Mouse (Mus musculus): ENCODE data around the gene Chdh. TPM values are rescaled to one million over a fixed set of nuclear protein-coding genes. Genes with fewer than 3 reads are reported as not detected.
A peak's percentile ranks its signal among the peaks of the same experiment; 100 is the strongest.

The Chdh gene
- polyA plus RNA-seq, 1 experiment from 2014 or later: 1.4 TPM

GRCm38 (mm10) chr14:30033405-30033804, 24.6 kb downstream of the Chdh start:
- H3K4me3 ChIP-seq (ENCODE audit: low read depth, low read length): no peak overlapping the region
- no peak for TF ChIP-seq CTCF (IDR thresholded peaks at IDR 0.05; ENCODE audit: low read depth)
- H3K9me3 ChIP-seq (ENCODE audit: control insufficient read depth): no peaks in the 10 kb centered on the region
- H3K4me2 ChIP-seq (replicated peaks; ENCODE audit: low read depth): no peak overlapping the region
- no peak overlapping the region for H3K27ac ChIP-seq (ENCODE audit: low read depth, low read length)
- H3K4me1 ChIP-seq (replicated peaks; ENCODE audit: control insufficient read depth, insufficient read depth, low read length): no peaks in the 10 kb centered on the region
- no peaks in the 10 kb centered on the region for H3K27me3 ChIP-seq (replicated peaks; ENCODE audit: control insufficient read depth, insufficient read depth, low read length)
- H3K36me3 ChIP-seq (ENCODE audit: control insufficient read depth, insufficient read depth): peaks cover 15% of the 10 kb centered on the region; the same call in 1 of the 2 replicates
- 75% methylated on average over 8 of the region's 8 CpGs for WGBS
- no peak overlapping the region for H3K9ac ChIP-seq (ENCODE audit: low read depth, low read length)
- ATAC-seq: no peak

DNA sequence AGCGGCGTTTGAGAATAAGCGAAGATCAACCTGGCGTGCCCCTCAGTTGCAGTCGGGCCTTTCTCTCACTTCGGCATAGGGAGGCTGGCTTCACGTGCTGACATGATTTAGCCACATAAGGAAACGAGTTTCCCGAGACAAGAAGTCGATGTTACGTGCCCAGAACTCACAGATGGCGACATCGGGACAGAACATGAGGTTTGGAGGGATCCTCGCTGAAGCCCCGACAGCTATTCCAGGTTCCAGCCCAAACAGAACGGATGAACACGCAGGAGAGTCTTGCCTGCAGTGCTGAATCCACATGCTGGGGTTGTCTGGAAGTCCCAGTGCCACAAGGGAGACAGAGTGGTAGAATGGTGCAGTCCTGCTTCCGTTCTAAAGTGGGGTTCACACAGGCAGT, 29.6 kb downstream of the Chdh start:
- 92% methylated on average over 18 of the region's 18 CpGs for WGBS
- no peak for TF ChIP-seq CTCF (IDR thresholded peaks at IDR 0.05; ENCODE audit: low read depth)
- H3K4me2 ChIP-seq (replicated peaks; ENCODE audit: low read depth): no peak overlapping the region
- no peak for ATAC-seq
- no peak overlapping the region for H3K4me3 ChIP-seq (ENCODE audit: low read depth, low read length)
- no peaks in the 10 kb centered on the region for H3K27me3 ChIP-seq (replicated peaks; ENCODE audit: control insufficient read depth, insufficient read depth, low read length)
- no peaks in the 10 kb centered on the region for H3K4me1 ChIP-seq (replicated peaks; ENCODE audit: control insufficient read depth, insufficient read depth, low read length)
- no peak overlapping the region for H3K9ac ChIP-seq (ENCODE audit: low read depth, low read length)
- H3K36me3 ChIP-seq (ENCODE audit: control insufficient read depth, insufficient read depth): peaks cover 15% of the 10 kb centered on the region; the same call in 1 of the 2 replicates
- no peak overlapping the region for H3K27ac ChIP-seq (ENCODE audit: low read depth, low read length)
- H3K9me3 ChIP-seq (ENCODE audit: control insufficient read depth): no peaks in the 10 kb centered on the region

- H3K4me3 ChIP-seq (ENCODE audit: low read depth, low read length): no peak overlapping the region
- H3K27me3 ChIP-seq (replicated peaks; ENCODE audit: control insufficient read depth, insufficient read depth, low read length): no peaks in the 10 kb centered on the region
- H3K4me1 ChIP-seq (replicated peaks; ENCODE audit: control insufficient read depth, insufficient read depth, low read length): no peaks in the 10 kb centered on the region
- no peak overlapping the region for H3K4me2 ChIP-seq (replicated peaks; ENCODE audit: low read depth)
- no peak overlapping the region for H3K27ac ChIP-seq (ENCODE audit: low read depth, low read length)
- WGBS: 47% methylated on average over 4 of the region's 4 CpGs
- no peaks in the 10 kb centered on the region for H3K9me3 ChIP-seq (ENCODE audit: control insufficient read depth)
- ATAC-seq: no peak
- TF ChIP-seq CTCF (IDR thresholded peaks at IDR 0.05; ENCODE audit: low read depth): no peak
- H3K36me3 ChIP-seq (ENCODE audit: control insufficient read depth, insufficient read depth): peaks cover 15% of the 10 kb centered on the region; the same call in 1 of the 2 replicates
- H3K9ac ChIP-seq (ENCODE audit: low read depth, low read length): no peak overlapping the region
Observed at GRCm38 (mm10) chr14:30039413-30039812, 30.6 kb downstream of the Chdh start.

DNA sequence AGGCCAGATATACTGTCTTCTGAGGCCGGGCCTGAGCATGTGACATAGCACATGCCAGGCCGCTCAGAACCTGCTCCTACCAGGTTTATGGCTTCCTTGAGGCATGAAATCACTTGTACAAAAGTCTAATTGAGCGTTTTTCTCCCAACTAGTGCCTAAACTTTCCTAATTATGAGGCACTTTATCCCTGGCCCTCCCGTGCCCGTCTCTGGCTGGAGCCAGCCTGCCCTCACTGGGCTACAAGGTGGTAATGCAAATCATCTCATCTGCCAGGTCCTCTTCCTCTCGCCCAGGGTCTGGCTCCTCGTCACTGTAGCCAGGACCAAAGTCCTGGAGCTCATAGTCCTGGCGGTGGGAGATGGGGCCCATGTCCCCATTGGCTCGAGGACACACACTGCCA, 33.0 kb downstream of the Chdh start:
- 0 out of 2 replicates have a peak, but pooled peaks have one; percentile 25 for TF ChIP-seq CTCF (IDR thresholded peaks at IDR 0.05; ENCODE audit: low read depth)
- Histone ChIP-seq H3K4me2 (replicated peaks; ENCODE audit: low read depth) (no peak overlapping the region), H3K4me3 (ENCODE audit: low read depth, low read length) (no peak overlapping the region), H3K9me3 (ENCODE audit: control insufficient read depth) (no peaks in the 10 kb centered on the region), H3K27ac (ENCODE audit: low read depth, low read length) (no peak overlapping the region), H3K27me3 (replicated peaks; ENCODE audit: control insufficient read depth, insufficient read depth, low read length) (no peaks in the 10 kb centered on the region), H3K4me1 (replicated peaks; ENCODE audit: control insufficient read depth, insufficient read depth, low read length) (no peaks in the 10 kb centered on the region), H3K9ac (ENCODE audit: low read depth, low read length) (no peak overlapping the region), H3K36me3 (ENCODE audit: control insufficient read depth, insufficient read depth) (no peaks in the 10 kb centered on the region; the same call in 1 of the 2 replicates)
- WGBS: 74% methylated on average over 9 of the region's 9 CpGs
- ATAC-seq: peak; percentile 36; the same call in 1 of the 2 replicates

GRCm38 (mm10) chr14:30043356-30043940, 34.6 kb downstream of the Chdh start:
- no peak overlapping the region for H3K4me2 ChIP-seq (replicated peaks; ENCODE audit: low read depth)
- WGBS: 84% methylated on average over 7 of the region's 7 CpGs
- H3K9ac ChIP-seq (ENCODE audit: low read depth, low read length): no peak overlapping the region
- H3K36me3 ChIP-seq (ENCODE audit: control insufficient read depth, insufficient read depth): no peaks in the 10 kb centered on the region; the same call in 1 of the 2 replicates
- no peaks in the 10 kb centered on the region for H3K27me3 ChIP-seq (replicated peaks; ENCODE audit: control insufficient read depth, insufficient read depth, low read length)
- no peaks in the 10 kb centered on the region for H3K4me1 ChIP-seq (replicated peaks; ENCODE audit: control insufficient read depth, insufficient read depth, low read length)
- no peak overlapping the region for H3K27ac ChIP-seq (ENCODE audit: low read depth, low read length)
- H3K9me3 ChIP-seq (ENCODE audit: control insufficient read depth): no peaks in the 10 kb centered on the region
- no peak for TF ChIP-seq CTCF (IDR thresholded peaks at IDR 0.05; ENCODE audit: low read depth)
- no peak for ATAC-seq
- no peak overlapping the region for H3K4me3 ChIP-seq (ENCODE audit: low read depth, low read length)

DNA sequence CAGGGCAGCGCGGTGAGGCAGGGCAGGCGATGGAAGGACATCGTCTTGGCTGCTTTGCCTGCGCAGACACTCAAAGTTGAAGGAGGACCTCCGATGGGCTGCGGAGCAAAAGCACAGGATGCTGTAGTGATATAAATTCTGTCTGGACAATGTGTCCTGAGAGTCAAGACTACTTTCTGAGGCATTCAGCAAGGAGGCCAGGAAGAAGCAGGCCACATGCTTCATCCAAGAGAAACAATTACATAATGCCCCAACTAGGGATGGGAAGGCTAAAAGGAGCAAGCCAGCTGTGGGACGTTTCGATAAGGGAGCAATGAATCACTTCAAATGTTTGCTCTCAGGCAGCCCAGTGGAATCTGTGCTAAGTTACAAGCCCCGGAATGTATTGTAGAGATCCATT, 36.4 kb downstream of the Chdh start:
- H3K4me2 ChIP-seq (replicated peaks; ENCODE audit: low read depth): no peak overlapping the region
- no peak for ATAC-seq
- WGBS: 61% methylated on average over 10 of the region's 10 CpGs
- H3K4me1 ChIP-seq (replicated peaks; ENCODE audit: control insufficient read depth, insufficient read depth, low read length): no peaks in the 10 kb centered on the region
- H3K27me3 ChIP-seq (replicated peaks; ENCODE audit: control insufficient read depth, insufficient read depth, low read length): no peaks in the 10 kb centered on the region
- no peak for TF ChIP-seq CTCF (IDR thresholded peaks at IDR 0.05; ENCODE audit: low read depth)
- H3K4me3 ChIP-seq (ENCODE audit: low read depth, low read length): no peak overlapping the region
- H3K27ac ChIP-seq (ENCODE audit: low read depth, low read length): no peak overlapping the region
- no peaks in the 10 kb centered on the region; the same call in 1 of the 2 replicates for H3K36me3 ChIP-seq (ENCODE audit: control insufficient read depth, insufficient read depth)
- H3K9ac ChIP-seq (ENCODE audit: low read depth, low read length): no peak overlapping the region
- H3K9me3 ChIP-seq (ENCODE audit: control insufficient read depth): no peaks in the 10 kb centered on the region
